Mouse (Mus musculus): ENCODE results near the gene Vmn2r49. TPM values are rescaled to one million over a fixed set of nuclear protein-coding genes. Genes with fewer than 3 reads are reported as not detected.
"Not testable (repeated sequence)": the region's sequence is repeated elsewhere in the genome, so short reads cannot be mapped to it uniquely, and the experiment has no call there.

The Vmn2r49 gene
- polyA plus RNA-seq (2015; fragmentation: Nextera tagmentation; extraction: Ambion mirVana) = not detected in 2 replicates

GRCm38 (mm10) chr7:9992157-9992556, at the start of gene Vmn2r49:
Gene Vmn2r49, minus strand, starts transcription at chr7:9992257.
- 67% methylated on average over 1 of the region's 2 CpGs for WGBS
- H3K9me3 ChIP-seq (replicated peaks); H3K4me3 ChIP-seq (replicated peaks); H3K27me3 ChIP-seq; H3K9ac ChIP-seq; ATAC-seq (replicated peaks; ENCODE audit: low FRiP score); H3K4me2 ChIP-seq; H3K36me3 ChIP-seq; H3K27ac ChIP-seq; H3K4me1 ChIP-seq: not testable (repeated sequence)

GRCm38 (mm10) chr7:9953485-9953884, 38.6 kb downstream of the Vmn2r49 start, which contains the start of gene Vmn2r48:
Gene Vmn2r48, minus strand, starts transcription at chr7:9953585.
- H3K4me3 ChIP-seq (replicated peaks); H3K4me2 ChIP-seq; H3K9ac ChIP-seq; H3K27me3 ChIP-seq; H3K4me1 ChIP-seq; H3K9me3 ChIP-seq (replicated peaks); ATAC-seq (replicated peaks; ENCODE audit: low FRiP score); H3K36me3 ChIP-seq; H3K27ac ChIP-seq: not testable (repeated sequence)
- WGBS = 83% methylated on average over 2 of the region's 2 CpGs

Other genes with a start within 250 kb of the Vmn2r49 start
- gene Vmn2r46, start 221.7 kb downstream of the Vmn2r49 start, polyA plus RNA-seq (2015; fragmentation: Nextera tagmentation; extraction: Ambion mirVana) = not detected in 2 replicates
- not detected in 2 replicates for gene Vmn2r47, start 150.9 kb downstream of the Vmn2r49 start, polyA plus RNA-seq (2015; fragmentation: Nextera tagmentation; extraction: Ambion mirVana)
- not detected in 2 replicates for gene Vmn2r48, start 38.7 kb downstream of the Vmn2r49 start, polyA plus RNA-seq (2015; fragmentation: Nextera tagmentation; extraction: Ambion mirVana)
- gene Vmn2r50, start 61.0 kb upstream of the Vmn2r49 start, polyA plus RNA-seq (2015; fragmentation: Nextera tagmentation; extraction: Ambion mirVana) = not detected in 2 replicates
- gene Vmn2r51, start 113.5 kb upstream of the Vmn2r49 start, polyA plus RNA-seq (2015; fragmentation: Nextera tagmentation; extraction: Ambion mirVana) = not detected in 2 replicates
- gene Vmn2r52, start 184.3 kb upstream of the Vmn2r49 start, polyA plus RNA-seq (2015; fragmentation: Nextera tagmentation; extraction: Ambion mirVana) = not detected in 2 replicates